Mouse (Mus musculus) erythroblast, adult 5-6 weeks (primary cell): ENCODE results near the gene Kcnn3. TPM values are rescaled to one million over a fixed set of nuclear protein-coding genes. Genes with fewer than 3 reads are reported as not detected.

Experiments
- ATAC-seq: replicated peaks from 2 replicates; pipeline ENCODE4 v1.8.0; 2016; ENCODE audit warnings: moderate number of reproducible peaks, mild to moderate bottlenecking, moderate TSS enrichment, inconsistent platforms; ENCODE audit not compliant: poor library complexity, low FRiP score, severe bottlenecking
- total RNA-seq, 2 experiments: library from RNA; stranded (forward) in 1 of 2; stranded (reverse) in 1 of 2; fragments of 150-400 nt in 1 of 2; fragments of 200-764, 138-1000 nt in 1 of 2; gene quantifications; 2 replicates each; pipeline versions ENCODE4 v1.2.3 to v1.2.4; 2015 to 2017; ENCODE audit warnings: low replicate concordance in 2 of 2

Gene Kcnn3
- total RNA-seq, 2 experiments from 2014 or later, result 0.26 TPM; not detected in 1

- ATAC-seq, result no peak
These were observed 83.3 kb downstream of the Kcnn3 start for GRCm38 (mm10) chr3:89603300-89603699.

GRCm38 (mm10) chr3:89605235-89605634 lies 85.3 kb downstream of the Kcnn3 start:
- no peak for ATAC-seq

- no peak for ATAC-seq
These were observed 87.4 kb downstream of the Kcnn3 start for GRCm38 (mm10) chr3:89607327-89607726.

GRCm38 (mm10) chr3:89612048-89612447 lies 92.1 kb downstream of the Kcnn3 start:
- ATAC-seq, result no peak

- ATAC-seq, result no peak
These were observed 93.9 kb downstream of the Kcnn3 start for GRCm38 (mm10) chr3:89613526-89614523.

GRCm38 (mm10) chr3:89616861-89617260 lies 96.9 kb downstream of the Kcnn3 start:
- no peak for ATAC-seq

- no peak for ATAC-seq
These were observed 97.4 kb downstream of the Kcnn3 start for GRCm38 (mm10) chr3:89617360-89617759.

- no peak for ATAC-seq
These were observed 102.9 kb downstream of the Kcnn3 start for GRCm38 (mm10) chr3:89622825-89623224.

- no peak for ATAC-seq
These were observed 103.6 kb downstream of the Kcnn3 start for GRCm38 (mm10) chr3:89623531-89623930.

- ATAC-seq, result no peak
These were observed 104.0 kb downstream of the Kcnn3 start for GRCm38 (mm10) chr3:89624001-89624400.

- no peak for ATAC-seq
These were observed 105.0 kb downstream of the Kcnn3 start for GRCm38 (mm10) chr3:89624814-89625445.

GRCm38 (mm10) chr3:89626556-89626955 lies 106.6 kb downstream of the Kcnn3 start:
- ATAC-seq, result no peak

GRCm38 (mm10) chr3:89629811-89630210 lies 109.8 kb downstream of the Kcnn3 start:
- no peak for ATAC-seq

- ATAC-seq, result no peak
These were observed 111.8 kb downstream of the Kcnn3 start for GRCm38 (mm10) chr3:89631750-89632149.

- ATAC-seq, result no peak
These were observed 113.6 kb downstream of the Kcnn3 start for GRCm38 (mm10) chr3:89633531-89633930.

GRCm38 (mm10) chr3:89633941-89634340 lies 114.0 kb downstream of the Kcnn3 start:
- ATAC-seq, result no peak

- ATAC-seq, result no peak
These were observed 120.8 kb downstream of the Kcnn3 start for GRCm38 (mm10) chr3:89640804-89641203.

GRCm38 (mm10) chr3:89643391-89643790 lies 123.4 kb downstream of the Kcnn3 start:
- ATAC-seq, result no peak

- no peak for ATAC-seq
These were observed 126.9 kb downstream of the Kcnn3 start for GRCm38 (mm10) chr3:89646813-89647255.

- ATAC-seq, result no peak
These were observed 127.4 kb downstream of the Kcnn3 start for GRCm38 (mm10) chr3:89647268-89647874.
